Mouse (Mus musculus): ENCODE results near the gene Sh3gl1.
A peak's percentile ranks its signal among the peaks of the same experiment; 100 is the strongest.

Gene Sh3gl1

GRCm38 (mm10) chr17:55996007-55996406 is 40.4 kb downstream of the Sh3gl1 start:
- ATAC-seq (ENCODE audit: low TSS enrichment): no peak

DNA sequence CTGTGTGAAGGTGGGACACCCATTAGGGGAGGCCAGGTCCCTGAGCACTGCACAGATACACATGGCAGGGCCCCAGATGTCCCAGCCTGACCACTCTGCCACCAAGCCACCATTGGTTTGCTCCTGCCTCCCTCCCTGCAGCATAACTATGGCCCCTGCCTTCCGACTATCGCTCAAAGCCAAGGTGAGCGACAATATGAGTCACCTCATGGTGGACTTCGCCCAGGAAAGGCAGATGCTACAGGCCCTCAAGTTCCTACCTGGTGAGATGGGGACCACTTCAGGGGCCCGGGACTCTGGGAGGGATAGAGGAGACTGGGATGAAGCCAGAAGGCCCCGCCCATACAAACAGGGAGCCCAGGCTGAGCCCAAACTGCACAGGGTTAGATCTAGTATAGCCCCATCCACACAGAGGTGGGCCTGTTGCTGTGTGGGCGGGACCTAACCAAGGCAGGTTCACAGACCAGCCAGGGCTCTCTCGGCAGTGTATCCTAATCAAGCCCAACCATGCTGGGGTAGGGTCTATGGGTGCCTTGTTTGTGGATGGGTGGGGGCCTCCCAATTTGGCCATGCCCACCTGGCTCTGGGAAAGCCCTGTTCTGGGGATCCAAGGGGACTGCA is 46.0 kb downstream of the Sh3gl1 start:
- ATAC-seq (ENCODE audit: low TSS enrichment): no peak

GRCm38 (mm10) chr17:55986030-55986961 is 50.1 kb downstream of the Sh3gl1 start, which contains the start of gene Fsd1:
Gene Fsd1 (plus strand): TSS chr17:55986509.
- ATAC-seq (ENCODE audit: low TSS enrichment): peak; percentile 97

DNA sequence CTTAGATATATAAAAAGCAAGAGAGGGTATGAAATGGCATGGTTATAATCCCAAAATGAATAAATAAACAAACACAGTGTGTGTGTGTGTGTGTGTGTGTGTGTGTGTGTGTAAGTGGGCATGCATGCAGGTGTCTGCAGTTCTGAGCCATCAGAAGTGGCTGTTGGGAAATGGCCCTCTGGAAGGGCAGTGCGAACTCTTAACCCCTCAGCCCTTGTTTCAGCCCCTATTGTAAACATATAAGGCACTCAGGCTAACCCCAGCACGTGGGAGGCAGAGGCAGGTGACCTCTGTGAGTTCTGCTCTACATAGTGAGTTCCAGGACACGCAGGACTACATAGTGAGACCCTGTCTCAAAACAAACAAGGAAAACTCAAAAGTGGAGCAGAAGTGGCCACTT is 59.1 kb downstream of the Sh3gl1 start:
- ATAC-seq (ENCODE audit: low TSS enrichment): no peak

- ATAC-seq (ENCODE audit: low TSS enrichment): peak; percentile 76
These were observed 60.1 kb downstream of the Sh3gl1 start for GRCm38 (mm10) chr17:55976255-55976862.

- ATAC-seq (ENCODE audit: low TSS enrichment): no peak
These were observed 65.0 kb downstream of the Sh3gl1 start for GRCm38 (mm10) chr17:55971453-55971852.

- ATAC-seq (ENCODE audit: low TSS enrichment): peak; percentile 53
These were observed 66.2 kb downstream of the Sh3gl1 start, which contains the start of gene Shd for GRCm38 (mm10) chr17:55969966-55970891. Gene Shd (plus strand): TSS chr17:55970467.

GRCm38 (mm10) chr17:55969560-55969959 is 66.9 kb downstream of the Sh3gl1 start:
- no peak for ATAC-seq (ENCODE audit: low TSS enrichment)

- no peak for ATAC-seq (ENCODE audit: low TSS enrichment)
These were observed 68.2 kb downstream of the Sh3gl1 start for GRCm38 (mm10) chr17:55968210-55968609.

DNA sequence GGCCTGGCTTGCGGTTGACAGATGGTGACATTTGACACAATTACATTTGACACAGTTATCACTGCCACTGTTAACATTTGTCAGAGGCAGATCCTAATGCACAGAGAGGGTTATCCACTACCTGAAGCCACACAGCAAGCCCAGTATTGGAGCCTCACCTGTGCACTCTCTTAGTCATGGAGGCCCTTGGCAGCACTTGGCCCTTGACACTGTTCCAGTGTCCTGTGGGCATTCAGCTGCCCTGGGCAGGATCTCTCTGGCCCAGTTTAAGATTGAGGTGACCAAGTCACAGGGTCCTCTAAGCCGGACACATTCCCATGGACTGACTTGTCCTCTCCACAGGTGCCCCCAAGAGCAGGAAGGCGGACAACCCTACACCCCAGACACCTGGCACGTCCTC is 69.2 kb downstream of the Sh3gl1 start:
- no peak for ATAC-seq (ENCODE audit: low TSS enrichment)
